Mouse (Mus musculus): Measurements from ENCODE around the gene Bri3.
A peak's percentile ranks its signal among the peaks of the same experiment; 100 is the strongest.

Bri3 gene

GRCm38 (mm10) chr5:144446475-144447225 lies 202.4 kb downstream of the Bri3 start:
- DNase-seq: no peak

GRCm38 (mm10) chr5:144447226-144447616 lies 203.0 kb downstream of the Bri3 start:
- no peak for DNase-seq

GRCm38 (mm10) chr5:144447975-144448374 lies 203.7 kb downstream of the Bri3 start:
- DNase-seq: no peak

GRCm38 (mm10) chr5:144452776-144453455 lies 208.7 kb downstream of the Bri3 start:
- DNase-seq: no peak

- DNase-seq: no peak
Measured at GRCm38 (mm10) chr5:144457623-144458287, 213.5 kb downstream of the Bri3 start.

GRCm38 (mm10) chr5:144466987-144467386 lies 222.8 kb downstream of the Bri3 start:
- DNase-seq: no peak

- DNase-seq: no peak
Measured at GRCm38 (mm10) chr5:144473056-144473455, 228.8 kb downstream of the Bri3 start.

GRCm38 (mm10) chr5:144479677-144480171 lies 235.5 kb downstream of the Bri3 start:
- DNase-seq: peak; percentile 82

- DNase-seq: no peak
Measured at GRCm38 (mm10) chr5:144483659-144484375, 239.6 kb downstream of the Bri3 start.

GRCm38 (mm10) chr5:144491308-144491707 lies 247.1 kb downstream of the Bri3 start:
- no peak for DNase-seq
